Mouse (Mus musculus) erythroblast, embryonic 14.5 days (primary cell): ENCODE data around the gene Tead3. TPM values are rescaled to one million over a fixed set of nuclear protein-coding genes. Genes with fewer than 3 reads are reported as not detected.

ENCODE experiments used
- H3K27me3 ChIP-seq: 2 replicates; pipeline ENCODE4 v1.6.1; 2012; ENCODE audit warnings: inconsistent platforms; ENCODE audit not compliant: control insufficient read depth
- H3K36me3 ChIP-seq: 2 replicates; pipeline ENCODE4 v1.6.1; 2012; ENCODE audit warnings: mild to moderate bottlenecking, inconsistent platforms; ENCODE audit not compliant: control insufficient read depth
- H3K4me1 ChIP-seq: 2 replicates; pipeline ENCODE4 v1.6.1; 2012; ENCODE audit warnings: inconsistent platforms; ENCODE audit not compliant: control insufficient read depth
- H3K4me3 ChIP-seq: replicated peaks from 2 replicates; pipeline ENCODE3; 2012; ENCODE audit warnings: moderate library complexity, mild to moderate bottlenecking, inconsistent platforms
- H3K9me3 ChIP-seq: 2 replicates; pipeline ENCODE4 v1.6.1; 2012; ENCODE audit warnings: low read length, inconsistent platforms, mixed read lengths; ENCODE audit not compliant: control insufficient read depth
- GATA1 ChIP-seq: IDR thresholded peaks from 2 replicates; pipeline ENCODE4 v1.6.1; 2012; ENCODE audit warnings: low read length, inconsistent platforms, mixed read lengths
- TAL1 ChIP-seq: IDR thresholded peaks from 3 replicates; pipeline ENCODE4 v1.6.1; 2012; ENCODE audit warnings: low read length, inconsistent platforms, mixed read lengths
- polyA plus RNA-seq: library from polyadenylated mRNA; stranded (reverse); fragments of >175 nt; gene quantifications from 2 replicates; pipeline ENCODE4 v1.2.3, GENCODE M21; 2012

Tead3 gene
- polyA plus RNA-seq, result 0.22 and 0.26 TPM in 2 replicates

GRCm38 (mm10) chr17:28350466-28351352, at the start of gene Tead3:
Gene Tead3 (minus strand): TSS chr17:28350817.
- Histone ChIP-seq H3K27me3 (peaks cover 66% of the 10 kb centered on the region), H3K36me3 (no peaks in the 10 kb centered on the region), H3K4me1 (peaks cover 42% of the 10 kb centered on the region), H3K9me3 (no peaks in the 10 kb centered on the region), H3K4me3 (peak within 1 kb of the TSS; percentile 61)
- TF ChIP-seq GATA1 (no peak), TAL1 (no peak)

GRCm38 (mm10) chr17:28394994-28395393, 44.4 kb upstream of the Tead3 start:
- Histone ChIP-seq H3K27me3 (peaks cover 7% of the 10 kb centered on the region), H3K9me3 (no peaks in the 10 kb centered on the region), H3K4me3 (no peak overlapping the region), H3K36me3 (peaks cover 3% of the 10 kb centered on the region; the same call in 1 of the 2 replicates), H3K4me1 (0 out of 2 replicates have a peak, but pooled peaks cover 1% of the 10 kb centered on the region)
- TF ChIP-seq TAL1 (no peak), GATA1 (no peak)

GRCm38 (mm10) chr17:28394051-28394765, 43.6 kb upstream of the Tead3 start:
- Histone ChIP-seq H3K27me3 (peaks cover 10% of the 10 kb centered on the region), H3K4me3 (no peak overlapping the region), H3K4me1 (0 out of 2 replicates have a peak, but pooled peaks cover 1% of the 10 kb centered on the region), H3K9me3 (no peaks in the 10 kb centered on the region), H3K36me3 (peaks cover 3% of the 10 kb centered on the region; the same call in 1 of the 2 replicates)
- no peak for TF ChIP-seq TAL1
- TF ChIP-seq GATA1, result no peak

- TF ChIP-seq TAL1 (no peak), GATA1 (no peak)
- peaks cover 32% of the 10 kb centered on the region for H3K27me3 ChIP-seq
- no peak overlapping the region for H3K4me3 ChIP-seq
- H3K9me3 ChIP-seq, result no peaks in the 10 kb centered on the region
- 0 out of 2 replicates have a peak, but pooled peaks cover 1% of the 10 kb centered on the region for H3K4me1 ChIP-seq
- H3K36me3 ChIP-seq, result no peaks in the 10 kb centered on the region
Observed at GRCm38 (mm10) chr17:28391568-28392432, 41.2 kb upstream of the Tead3 start.

GRCm38 (mm10) chr17:28388534-28388933, 37.9 kb upstream of the Tead3 start:
- peaks cover 40% of the 10 kb centered on the region for H3K27me3 ChIP-seq
- no peaks in the 10 kb centered on the region for H3K9me3 ChIP-seq
- TF ChIP-seq TAL1, result no peak
- no peak for TF ChIP-seq GATA1
- H3K4me3 ChIP-seq, result no peak overlapping the region
- peaks cover 1% of the 10 kb centered on the region; the same call in 1 of the 2 replicates for H3K4me1 ChIP-seq
- no peaks in the 10 kb centered on the region for H3K36me3 ChIP-seq

GRCm38 (mm10) chr17:28386150-28386905, 35.7 kb upstream of the Tead3 start:
- Histone ChIP-seq H3K4me3 (no peak overlapping the region), H3K4me1 (no peaks in the 10 kb centered on the region; the same call in 1 of the 2 replicates), H3K36me3 (no peaks in the 10 kb centered on the region), H3K9me3 (no peaks in the 10 kb centered on the region; the same call in 1 of the 2 replicates), H3K27me3 (peaks cover 35% of the 10 kb centered on the region)
- TF ChIP-seq TAL1 (no peak), GATA1 (no peak)

- Histone ChIP-seq H3K9me3 (no peaks in the 10 kb centered on the region; the same call in 1 of the 2 replicates), H3K4me1 (no peaks in the 10 kb centered on the region; the same call in 1 of the 2 replicates), H3K36me3 (no peaks in the 10 kb centered on the region), H3K27me3 (peaks cover 31% of the 10 kb centered on the region), H3K4me3 (no peak overlapping the region)
- TF ChIP-seq TAL1 (no peak), GATA1 (no peak)
Observed at GRCm38 (mm10) chr17:28384298-28384697, 33.7 kb upstream of the Tead3 start.

GRCm38 (mm10) chr17:28380255-28380654, 29.6 kb upstream of the Tead3 start:
- no peak for TF ChIP-seq TAL1
- peaks cover 22% of the 10 kb centered on the region for H3K27me3 ChIP-seq
- peaks cover 7% of the 10 kb centered on the region for H3K4me1 ChIP-seq
- no peaks in the 10 kb centered on the region; the same call in 1 of the 2 replicates for H3K9me3 ChIP-seq
- no peaks in the 10 kb centered on the region for H3K36me3 ChIP-seq
- no peak overlapping the region for H3K4me3 ChIP-seq
